Mouse (Mus musculus): ENCODE results near the gene Catsper2.

- no peak for TF ChIP-seq CTCF (IDR thresholded peaks at IDR 0.05; ENCODE audit: low read depth)
- TF ChIP-seq EP300 (IDR thresholded peaks at IDR 0.05; ENCODE audit: low read depth), result no peak
Observed at GRCm38 (mm10) chr2:121359461-121359860, 54.1 kb downstream of the Catsper2 start.

Measured in liver, embryonic 14.5 days (tissue).